Mouse (Mus musculus): Measurements from ENCODE around the gene Lrrc25. TPM values are rescaled to one million over a fixed set of nuclear protein-coding genes. Genes with fewer than 3 reads are reported as not detected.

The Lrrc25 gene
- polyA plus RNA-seq, 1 experiment from 2014 or later = 2.1 TPM

GRCm38 (mm10) chr8:70646369-70646768 is 30.4 kb downstream of the Lrrc25 start:
- TF ChIP-seq CTCF (IDR thresholded peaks at IDR 0.05; ENCODE audit: low read depth) = 0 out of 2 replicates have a peak, but pooled peaks have one; percentile 15
- no peak overlapping the region for H3K9ac ChIP-seq (ENCODE audit: low read depth, low read length)
- H3K27ac ChIP-seq (ENCODE audit: low read depth, low read length) = peak overlapping the region; percentile 17
- ATAC-seq = no peak
- no peaks in the 10 kb centered on the region for H3K27me3 ChIP-seq (replicated peaks; ENCODE audit: control insufficient read depth, insufficient read depth, low read length)
- WGBS = 67% methylated on average over 6 of the region's 6 CpGs
- H3K4me1 ChIP-seq (replicated peaks; ENCODE audit: control insufficient read depth, insufficient read depth, low read length) = peaks cover 19% of the 10 kb centered on the region; the same call in 1 of the 2 replicates
- H3K4me2 ChIP-seq (replicated peaks; ENCODE audit: low read depth) = no peak overlapping the region
- H3K9me3 ChIP-seq (ENCODE audit: control insufficient read depth) = no peaks in the 10 kb centered on the region
- peaks cover 15% of the 10 kb centered on the region for H3K36me3 ChIP-seq (ENCODE audit: control insufficient read depth, insufficient read depth)
- no peak overlapping the region for H3K4me3 ChIP-seq (ENCODE audit: low read depth, low read length)

DNA sequence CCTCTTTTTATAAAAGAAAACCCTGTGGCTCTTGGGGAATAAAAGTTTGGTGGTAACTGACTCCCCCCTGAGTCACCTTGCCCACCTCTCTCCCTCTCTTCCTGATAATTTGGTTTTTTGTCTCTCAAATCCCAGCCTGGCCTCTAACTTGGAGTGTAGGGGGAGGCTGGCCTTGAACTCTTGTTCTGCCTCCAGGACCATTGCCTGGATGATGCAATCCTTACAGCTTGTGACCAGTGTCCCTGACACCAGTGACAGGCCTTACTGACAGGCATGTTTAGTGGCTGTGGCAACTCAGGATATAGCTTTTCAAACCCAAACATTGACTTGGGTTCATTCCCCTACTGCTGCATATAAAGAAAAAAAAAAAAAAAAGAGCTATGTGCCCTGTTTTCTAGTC is 30.8 kb downstream of the Lrrc25 start:
- peaks cover 20% of the 10 kb centered on the region for H3K36me3 ChIP-seq (ENCODE audit: control insufficient read depth, insufficient read depth)
- H3K9ac ChIP-seq (ENCODE audit: low read depth, low read length) = no peak overlapping the region
- no peak for TF ChIP-seq CTCF (IDR thresholded peaks at IDR 0.05; ENCODE audit: low read depth)
- no peaks in the 10 kb centered on the region for H3K27me3 ChIP-seq (replicated peaks; ENCODE audit: control insufficient read depth, insufficient read depth, low read length)
- no peak overlapping the region for H3K4me3 ChIP-seq (ENCODE audit: low read depth, low read length)
- ATAC-seq = no peak
- H3K4me1 ChIP-seq (replicated peaks; ENCODE audit: control insufficient read depth, insufficient read depth, low read length) = peaks cover 19% of the 10 kb centered on the region; the same call in 1 of the 2 replicates
- no peaks in the 10 kb centered on the region for H3K9me3 ChIP-seq (ENCODE audit: control insufficient read depth)
- H3K27ac ChIP-seq (ENCODE audit: low read depth, low read length) = 0 out of 2 replicates have a peak overlapping the region, but pooled peaks have one; percentile 17
- H3K4me2 ChIP-seq (replicated peaks; ENCODE audit: low read depth) = no peak overlapping the region

GRCm38 (mm10) chr8:70647343-70648163 is 31.6 kb downstream of the Lrrc25 start:
- Histone ChIP-seq H3K9ac (ENCODE audit: low read depth, low read length) (0 out of 2 replicates have a peak overlapping the region, but pooled peaks have one; percentile 26), H3K4me2 (replicated peaks; ENCODE audit: low read depth) (no peak overlapping the region), H3K27ac (ENCODE audit: low read depth, low read length) (no peak overlapping the region), H3K4me3 (ENCODE audit: low read depth, low read length) (no peak overlapping the region), H3K4me1 (replicated peaks; ENCODE audit: control insufficient read depth, insufficient read depth, low read length) (peaks cover 19% of the 10 kb centered on the region; the same call in 1 of the 2 replicates), H3K36me3 (ENCODE audit: control insufficient read depth, insufficient read depth) (peaks cover 27% of the 10 kb centered on the region), H3K9me3 (ENCODE audit: control insufficient read depth) (no peaks in the 10 kb centered on the region), H3K27me3 (replicated peaks; ENCODE audit: control insufficient read depth, insufficient read depth, low read length) (no peaks in the 10 kb centered on the region)
- TF ChIP-seq CTCF (IDR thresholded peaks at IDR 0.05; ENCODE audit: low read depth) = no peak
- 59% methylated on average over 8 of the region's 8 CpGs for WGBS
- no peak for ATAC-seq

GRCm38 (mm10) chr8:70648164-70648442 is 32.1 kb downstream of the Lrrc25 start:
- Histone ChIP-seq H3K9ac (ENCODE audit: low read depth, low read length) (no peak overlapping the region), H3K36me3 (ENCODE audit: control insufficient read depth, insufficient read depth) (peaks cover 33% of the 10 kb centered on the region), H3K27ac (ENCODE audit: low read depth, low read length) (0 out of 2 replicates have a peak overlapping the region, but pooled peaks have one; percentile 41), H3K4me2 (replicated peaks; ENCODE audit: low read depth) (no peak overlapping the region), H3K9me3 (ENCODE audit: control insufficient read depth) (no peaks in the 10 kb centered on the region), H3K27me3 (replicated peaks; ENCODE audit: control insufficient read depth, insufficient read depth, low read length) (no peaks in the 10 kb centered on the region), H3K4me1 (replicated peaks; ENCODE audit: control insufficient read depth, insufficient read depth, low read length) (peaks cover 19% of the 10 kb centered on the region; the same call in 1 of the 2 replicates), H3K4me3 (ENCODE audit: low read depth, low read length) (no peak overlapping the region)
- ATAC-seq = no peak
- 29% methylated on average over 1 of the region's 1 CpGs for WGBS
- no peak for TF ChIP-seq CTCF (IDR thresholded peaks at IDR 0.05; ENCODE audit: low read depth)

- H3K9me3 ChIP-seq (ENCODE audit: control insufficient read depth) = no peaks in the 10 kb centered on the region
- no peak overlapping the region for H3K9ac ChIP-seq (ENCODE audit: low read depth, low read length)
- 45% methylated on average over 3 of the region's 3 CpGs for WGBS
- H3K4me2 ChIP-seq (replicated peaks; ENCODE audit: low read depth) = no peak overlapping the region
- H3K4me1 ChIP-seq (replicated peaks; ENCODE audit: control insufficient read depth, insufficient read depth, low read length) = peaks cover 19% of the 10 kb centered on the region; the same call in 1 of the 2 replicates
- no peak for ATAC-seq
- TF ChIP-seq CTCF (IDR thresholded peaks at IDR 0.05; ENCODE audit: low read depth) = no peak
- peak overlapping the region; percentile 41 for H3K27ac ChIP-seq (ENCODE audit: low read depth, low read length)
- H3K4me3 ChIP-seq (ENCODE audit: low read depth, low read length) = no peak overlapping the region
- peaks cover 33% of the 10 kb centered on the region for H3K36me3 ChIP-seq (ENCODE audit: control insufficient read depth, insufficient read depth)
- H3K27me3 ChIP-seq (replicated peaks; ENCODE audit: control insufficient read depth, insufficient read depth, low read length) = no peaks in the 10 kb centered on the region
Observed at GRCm38 (mm10) chr8:70648921-70649320, 33.0 kb downstream of the Lrrc25 start.

GRCm38 (mm10) chr8:70649324-70649723 is 33.4 kb downstream of the Lrrc25 start:
- H3K4me3 ChIP-seq (ENCODE audit: low read depth, low read length) = no peak overlapping the region
- peak overlapping the region; percentile 41 for H3K27ac ChIP-seq (ENCODE audit: low read depth, low read length)
- peaks cover 33% of the 10 kb centered on the region for H3K36me3 ChIP-seq (ENCODE audit: control insufficient read depth, insufficient read depth)
- no peak overlapping the region for H3K9ac ChIP-seq (ENCODE audit: low read depth, low read length)
- H3K9me3 ChIP-seq (ENCODE audit: control insufficient read depth) = no peaks in the 10 kb centered on the region
- no peak overlapping the region for H3K4me2 ChIP-seq (replicated peaks; ENCODE audit: low read depth)
- ATAC-seq = peak; percentile 41
- 29% methylated on average over 4 of the region's 4 CpGs for WGBS
- 0 out of 2 replicates have a peak, but pooled peaks have one; percentile 2 for TF ChIP-seq CTCF (IDR thresholded peaks at IDR 0.05; ENCODE audit: low read depth)
- no peaks in the 10 kb centered on the region for H3K27me3 ChIP-seq (replicated peaks; ENCODE audit: control insufficient read depth, insufficient read depth, low read length)
- H3K4me1 ChIP-seq (replicated peaks; ENCODE audit: control insufficient read depth, insufficient read depth, low read length) = peaks cover 19% of the 10 kb centered on the region; the same call in 1 of the 2 replicates

Measured in intestine, postnatal 0 days (tissue).